Mouse (Mus musculus) liver, embryonic 16.5 days (tissue): ENCODE measurements at regions not wholly inside any gene's neighbourhood (a gene's known extent, or its start where the extent isn't known, plus 50 kb on each side); places are given as distances from the start of the nearest gene placed in this dataset.

ENCODE experiments used
- ATAC-seq: fragments of 200-750 bp; cut with Nextera tagmentation; 2 replicates; pipeline ENCODE4 v1.8.0; 2017; ENCODE audit warnings: low read depth, mild to moderate bottlenecking, moderate number of reproducible peaks, moderate library complexity
- H3K27ac ChIP-seq: fragments of 300-500 bp; sonication (generic); 2 replicates; pipeline ENCODE4 v1.5.1; 2014; ENCODE audit warnings: mild to moderate bottlenecking, low read length
- H3K27me3 ChIP-seq: fragments of 300-500 bp; sonication (generic); 2 replicates; pipeline ENCODE4 v1.6.1; 2014; ENCODE audit warnings: low read depth, low read length, mixed read lengths; ENCODE audit not compliant: control insufficient read depth, insufficient read depth
- H3K36me3 ChIP-seq: fragments of 300-500 bp; sonication (generic); 2 replicates; pipeline ENCODE4 v1.6.1; 2014; ENCODE audit warnings: mild to moderate bottlenecking; ENCODE audit not compliant: control insufficient read depth, insufficient read depth
- H3K4me1 ChIP-seq: fragments of 300-500 bp; sonication (generic); 2 replicates; pipeline ENCODE4 v1.6.1; 2014; ENCODE audit warnings: low read depth, low read length, mixed read lengths; ENCODE audit not compliant: control insufficient read depth
- H3K4me2 ChIP-seq: fragments of 300-500 bp; sonication (generic); 2 replicates; pipeline ENCODE4 v1.6.1; 2014; ENCODE audit warnings: low read depth, low read length, mixed read lengths
- H3K4me3 ChIP-seq: fragments of 300-500 bp; sonication (generic); 2 replicates; pipeline ENCODE4 v1.5.1; 2014; ENCODE audit warnings: low read depth, mild to moderate bottlenecking, low read length
- H3K9ac ChIP-seq: fragments of 300-500 bp; sonication (generic); 2 replicates; pipeline ENCODE4 v1.6.1; 2014; ENCODE audit warnings: low read depth, low read length
- H3K9me3 ChIP-seq: fragments of 300-500 bp; sonication (generic); replicated peaks from 2 replicates; pipeline ENCODE4 v1.6.1; 2016; ENCODE audit warnings: low read length; ENCODE audit not compliant: control insufficient read depth
- WGBS: fragments of 180-500 bp; shearing (Covaris S2); extraction: QIAGEN DNeasy Blood & Tissue Kit; methylation state at CpG from one replicate; pipeline ENCODE4 v1.1.7; 2014; ENCODE audit not compliant: insufficient replicate concordance; 5-methylcytosine and 5-hydroxymethylcytosine counted together

DNA sequence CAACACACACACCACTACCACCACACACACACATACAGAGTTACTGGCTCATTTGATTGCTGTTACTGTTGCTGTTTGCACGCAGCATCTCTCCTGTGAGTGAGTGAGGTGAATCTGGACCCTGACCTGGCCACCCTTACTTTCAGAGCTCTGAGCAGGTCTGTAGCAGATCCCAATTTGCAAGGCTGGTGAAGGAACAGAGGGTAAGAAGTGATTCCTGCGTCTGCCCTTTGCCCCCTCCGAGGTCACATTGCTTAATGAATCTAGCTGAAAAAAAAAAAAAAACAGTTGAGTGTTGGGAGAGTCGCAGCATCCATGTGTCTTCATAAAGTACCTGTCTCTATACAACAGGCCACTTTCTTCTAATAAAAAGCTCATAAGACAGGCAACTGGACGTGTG is 224.1 kb upstream of the Klf3 start:
- no peaks in the 10 kb centered on the region for H3K36me3 ChIP-seq
- H3K4me2 ChIP-seq, result peak overlapping the region; percentile 71; the same call in 1 of the 2 replicates
- H3K27me3 ChIP-seq, result no peaks in the 10 kb centered on the region
- 69% methylated on average over 5 of the region's 5 CpGs for WGBS
- ATAC-seq, result no peak
- no peaks in the 10 kb centered on the region for H3K9me3 ChIP-seq
- no peak overlapping the region for H3K9ac ChIP-seq
- no peak overlapping the region for H3K4me3 ChIP-seq
- peaks cover 39% of the 10 kb centered on the region for H3K4me1 ChIP-seq
- peak overlapping the region; percentile 88 for H3K27ac ChIP-seq

DNA sequence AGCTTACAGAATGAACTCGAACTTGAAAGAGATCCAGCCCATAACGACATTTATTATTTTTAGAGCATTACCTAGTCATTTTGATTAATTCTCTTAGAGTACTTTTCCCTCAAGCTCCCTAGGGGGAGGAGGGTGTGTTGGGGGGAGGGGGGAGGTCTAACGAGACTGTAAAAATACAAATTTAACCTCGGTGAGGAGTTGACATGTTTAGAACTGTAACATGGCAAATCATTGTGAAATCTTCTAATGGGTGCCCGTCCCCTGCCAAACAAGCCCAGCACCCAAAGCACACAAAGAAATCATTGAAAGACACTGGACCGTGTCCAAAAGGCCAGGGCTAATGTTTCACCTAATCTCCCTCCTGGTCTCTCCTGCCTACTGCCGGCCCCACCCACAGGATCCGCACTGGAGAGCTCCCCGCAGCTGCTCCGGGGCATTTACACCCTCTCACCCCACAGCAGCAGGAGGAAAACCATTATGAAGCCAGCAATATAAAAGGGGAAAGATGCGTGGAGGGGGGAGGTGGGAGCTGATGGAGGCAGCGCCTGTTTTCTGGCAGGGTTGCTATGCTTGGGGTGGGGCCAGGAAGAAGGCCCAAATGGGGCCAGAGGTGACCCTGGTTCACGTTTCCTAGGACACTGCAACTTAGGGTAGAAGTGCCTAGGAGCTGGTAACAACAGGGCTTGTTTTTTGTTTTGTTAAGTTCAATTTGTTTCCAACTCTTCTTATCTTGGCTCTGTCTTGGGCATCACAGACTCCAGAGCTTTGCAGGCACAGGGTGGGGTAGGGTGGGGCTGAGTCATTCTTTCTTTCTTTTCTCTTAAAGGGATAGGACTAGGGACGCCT is 223.5 kb upstream of the Klf3 start:
- H3K4me2 ChIP-seq, result peak overlapping the region; percentile 71
- no peaks in the 10 kb centered on the region for H3K27me3 ChIP-seq
- ATAC-seq, result peak; percentile 87
- 12% methylated on average over 14 of the region's 14 CpGs for WGBS
- no peaks in the 10 kb centered on the region for H3K9me3 ChIP-seq
- H3K4me1 ChIP-seq, result peaks cover 39% of the 10 kb centered on the region
- H3K27ac ChIP-seq, result peak overlapping the region; percentile 88
- no peaks in the 10 kb centered on the region for H3K36me3 ChIP-seq
- H3K4me3 ChIP-seq, result peak overlapping the region; percentile 45
- peak overlapping the region; percentile 70 for H3K9ac ChIP-seq

DNA sequence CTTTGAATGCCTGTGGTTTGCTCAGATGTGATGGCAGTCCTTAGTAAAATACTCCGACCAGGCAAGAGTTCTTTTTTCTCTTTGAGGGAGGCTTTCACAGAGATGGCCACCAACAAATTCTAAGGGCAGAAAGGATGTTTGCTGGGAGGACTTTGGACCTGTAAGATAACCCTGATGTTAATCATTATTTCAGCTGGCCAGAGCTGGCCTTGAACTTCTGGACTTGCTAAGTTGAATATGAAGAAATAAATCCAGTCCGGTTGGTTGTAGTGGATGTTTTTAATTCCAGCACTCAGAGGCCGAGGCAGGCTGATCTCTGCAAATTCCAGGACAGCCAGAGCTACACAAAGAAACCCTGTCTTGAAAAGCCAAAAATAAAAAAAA is 222.9 kb upstream of the Klf3 start:
- Histone ChIP-seq H3K4me3 (no peak overlapping the region), H3K9me3 (no peaks in the 10 kb centered on the region), H3K4me2 (peak overlapping the region; percentile 71), H3K4me1 (peaks cover 39% of the 10 kb centered on the region), H3K36me3 (no peaks in the 10 kb centered on the region), H3K27ac (peak overlapping the region; percentile 88), H3K9ac (no peak overlapping the region), H3K27me3 (no peaks in the 10 kb centered on the region)
- ATAC-seq, result no peak; the same call in 1 of the 2 replicates
- WGBS, result 30% methylated on average over 3 of the region's 3 CpGs

DNA sequence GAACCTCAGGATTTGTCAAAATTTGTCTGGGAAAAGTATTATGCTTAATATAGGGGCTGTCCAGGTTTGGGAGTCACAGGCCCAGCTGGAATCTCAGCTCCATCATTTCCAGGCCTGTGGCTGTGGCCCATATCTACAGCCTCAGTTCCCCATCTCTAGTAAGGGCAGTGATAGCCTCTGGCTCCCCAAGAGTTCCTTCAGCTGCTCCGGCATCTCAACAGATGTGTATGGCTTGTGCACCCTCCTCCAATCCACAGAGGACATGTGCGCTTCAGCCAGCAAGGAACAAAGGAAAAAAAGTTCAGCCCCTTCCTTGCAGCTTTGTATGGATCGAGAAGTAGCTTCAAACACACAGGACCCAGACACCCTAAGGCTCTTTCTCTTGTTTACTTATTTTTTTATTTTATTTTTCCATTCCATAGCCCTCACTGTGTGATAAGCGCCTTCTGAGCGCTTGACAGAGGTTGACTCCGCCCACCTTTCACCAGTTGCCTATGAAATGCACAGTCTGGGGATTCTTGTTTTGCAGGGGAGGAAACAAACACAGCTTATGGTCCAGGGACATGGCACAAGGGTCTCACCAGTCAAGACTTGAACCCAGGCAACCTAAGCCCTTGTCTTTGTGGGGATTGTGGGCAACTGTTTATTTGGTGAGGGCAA is 222.3 kb upstream of the Klf3 start:
- Histone ChIP-seq H3K27ac (peak overlapping the region; percentile 88), H3K9ac (peak overlapping the region; percentile 2; the same call in 1 of the 2 replicates), H3K4me1 (peaks cover 42% of the 10 kb centered on the region), H3K27me3 (no peaks in the 10 kb centered on the region), H3K36me3 (no peaks in the 10 kb centered on the region), H3K4me3 (no peak overlapping the region), H3K4me2 (no peak overlapping the region), H3K9me3 (no peaks in the 10 kb centered on the region)
- 33% methylated on average over 6 of the region's 6 CpGs for WGBS
- 0 out of 2 replicates have a peak, but pooled peaks have one; percentile 20 for ATAC-seq

DNA sequence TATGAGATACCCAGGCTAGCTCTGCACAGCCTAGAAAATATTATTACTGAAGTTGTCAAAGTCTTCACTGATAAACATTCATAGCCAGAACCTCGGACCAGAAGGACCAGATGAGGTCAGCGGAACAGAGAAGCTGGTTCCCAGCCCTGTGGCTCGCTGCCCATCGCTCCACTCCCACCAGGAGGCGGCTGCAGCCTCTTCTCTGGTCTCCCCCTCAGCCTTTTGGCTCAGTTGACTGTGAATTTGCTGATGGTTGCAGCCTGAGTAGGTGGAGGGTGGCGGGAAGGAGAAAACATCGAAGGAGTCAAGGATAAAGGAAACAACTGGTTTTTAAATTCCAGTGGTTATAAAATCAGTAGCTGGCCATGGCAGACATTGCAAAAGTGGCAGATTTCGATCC is 221.7 kb upstream of the Klf3 start:
- Histone ChIP-seq H3K9me3 (no peaks in the 10 kb centered on the region), H3K4me2 (no peak overlapping the region), H3K27ac (peak overlapping the region; percentile 88), H3K4me1 (peaks cover 47% of the 10 kb centered on the region), H3K36me3 (no peaks in the 10 kb centered on the region), H3K27me3 (no peaks in the 10 kb centered on the region), H3K9ac (no peak overlapping the region), H3K4me3 (no peak overlapping the region)
- ATAC-seq, result no peak
- 73% methylated on average over 8 of the region's 8 CpGs for WGBS

DNA sequence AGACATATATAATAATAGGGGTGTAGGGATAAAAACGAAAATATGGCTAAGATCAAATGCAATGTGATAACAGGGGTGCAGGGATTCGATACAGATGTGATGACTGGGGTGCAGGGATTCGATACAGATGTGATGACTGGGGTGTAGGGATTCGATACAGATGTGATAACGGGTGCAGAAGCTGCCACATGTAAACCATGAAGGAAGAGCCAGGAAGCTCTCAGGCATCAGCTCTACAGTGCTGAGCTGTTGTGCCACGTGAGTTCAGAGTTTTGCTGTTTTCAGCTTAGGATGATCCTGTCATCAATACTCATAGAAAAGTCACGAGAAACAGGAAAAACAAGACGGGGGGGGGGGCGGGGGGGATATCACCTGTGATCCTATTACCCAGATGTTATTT is 221.2 kb upstream of the Klf3 start:
- Histone ChIP-seq H3K9me3 (no peaks in the 10 kb centered on the region), H3K27ac (no peak overlapping the region), H3K4me3 (no peak overlapping the region), H3K4me2 (no peak overlapping the region), H3K9ac (no peak overlapping the region), H3K36me3 (no peaks in the 10 kb centered on the region), H3K4me1 (peaks cover 48% of the 10 kb centered on the region), H3K27me3 (no peaks in the 10 kb centered on the region)
- WGBS, result 62% methylated on average over 9 of the region's 9 CpGs
- no peak for ATAC-seq

DNA sequence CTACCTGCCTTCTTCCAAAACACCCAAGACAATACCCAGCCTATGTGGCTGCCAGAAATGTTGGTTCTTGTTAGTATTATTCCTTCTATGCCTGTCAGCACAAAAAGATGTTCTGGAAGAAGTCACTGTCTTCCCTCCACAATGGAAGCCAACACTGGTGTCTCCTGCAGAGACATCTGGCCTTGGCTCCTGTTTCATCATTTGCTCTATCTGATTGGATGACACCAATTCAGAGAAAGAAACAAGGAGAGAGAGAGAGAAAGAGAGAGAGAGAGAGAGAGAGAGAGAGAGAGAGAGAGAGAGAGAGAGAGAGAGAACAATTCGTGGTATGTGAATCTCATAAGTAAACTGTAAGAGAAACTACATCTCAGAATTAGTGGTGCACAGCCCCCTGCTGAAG is 218.9 kb upstream of the Klf3 start:
- no peaks in the 10 kb centered on the region for H3K9me3 ChIP-seq

DNA sequence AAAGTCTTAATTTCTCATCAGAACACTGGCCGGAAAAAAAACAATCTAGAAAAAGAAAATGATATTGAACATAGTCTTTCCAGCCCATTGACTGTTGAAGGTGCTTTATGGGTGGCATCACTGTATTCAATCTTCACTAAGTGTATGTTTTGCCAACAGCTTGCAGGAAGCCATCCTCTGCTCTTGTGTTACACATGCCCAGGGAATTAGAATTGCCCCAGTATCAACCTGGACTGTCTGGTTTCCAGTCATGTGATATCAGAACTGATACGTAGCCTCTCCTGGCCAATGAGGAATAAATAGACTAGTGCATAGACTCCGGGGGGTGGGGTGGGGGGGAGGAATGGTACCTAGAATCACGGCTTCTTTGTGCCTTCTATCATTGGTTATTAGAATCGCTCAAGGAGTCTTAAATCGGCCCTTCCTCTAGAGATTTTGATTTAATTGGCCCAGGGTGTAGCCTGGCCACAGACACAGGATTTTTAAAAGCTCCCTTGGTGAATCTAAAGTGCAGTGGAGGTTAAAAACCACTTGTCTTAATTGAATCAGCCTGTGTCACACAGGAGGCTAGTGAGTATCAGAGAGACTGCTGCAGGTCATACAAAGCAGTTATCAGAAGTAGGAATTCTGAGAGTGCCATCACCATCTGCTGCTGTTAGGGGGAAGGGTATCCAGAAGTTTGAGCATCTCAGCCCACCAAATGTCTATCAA is 218.0 kb upstream of the Klf3 start:
- peaks cover 46% of the 10 kb centered on the region for H3K4me1 ChIP-seq
- no peak overlapping the region for H3K9ac ChIP-seq
- H3K36me3 ChIP-seq, result no peaks in the 10 kb centered on the region
- no peak overlapping the region for H3K4me3 ChIP-seq
- WGBS, result 83% methylated on average over 6 of the region's 6 CpGs
- no peak overlapping the region for H3K27ac ChIP-seq
- no peaks in the 10 kb centered on the region for H3K27me3 ChIP-seq
- ATAC-seq, result no peak
- H3K4me2 ChIP-seq, result no peak overlapping the region
- no peaks in the 10 kb centered on the region for H3K9me3 ChIP-seq

More for the DNA sequence above, 218.9 kb upstream of the Klf3 start:
- ATAC-seq, result no peak
- H3K36me3 ChIP-seq, result no peaks in the 10 kb centered on the region
- H3K9ac ChIP-seq, result no peak overlapping the region
- no peaks in the 10 kb centered on the region for H3K27me3 ChIP-seq
- no peak overlapping the region for H3K4me2 ChIP-seq
- H3K4me1 ChIP-seq, result peaks cover 49% of the 10 kb centered on the region
- WGBS, result 57% methylated on average over 1 of the region's 1 CpGs
- H3K4me3 ChIP-seq, result no peak overlapping the region
- 0 out of 2 replicates have a peak overlapping the region, but pooled peaks have one; percentile 2 for H3K27ac ChIP-seq
